Mouse (Mus musculus) heart, postnatal 0 days (tissue): ENCODE results near the gene Rcan1. TPM values are rescaled to one million over a fixed set of nuclear protein-coding genes. Genes with fewer than 3 reads are reported as not detected.

Experiments
- ATAC-seq: fragments of 200-750 bp; cut with Nextera tagmentation; 2 replicates; pipeline ENCODE4 v1.8.0; 2017; ENCODE audit warnings: low read depth, moderate number of reproducible peaks, moderate library complexity; ENCODE audit not compliant: insufficient read depth
- DNase-seq: peaks from one replicate; pipeline ENCODE4 v3.0.0-alpha.2; 2016; ENCODE audit warnings: low spot score
- H3K27ac ChIP-seq: fragments of 300-500 bp; sonication (generic); 2 replicates; pipeline ENCODE4 v1.5.1; 2014; ENCODE audit warnings: low read depth, mild to moderate bottlenecking
- H3K27me3 ChIP-seq: fragments of 300-500 bp; sonication (generic); 2 replicates; pipeline ENCODE4 v1.6.1; 2014; ENCODE audit warnings: low read length, mixed read lengths; ENCODE audit not compliant: control insufficient read depth, insufficient read depth
- H3K36me3 ChIP-seq: fragments of 300-500 bp; sonication (generic); replicated peaks from 2 replicates; pipeline ENCODE4 v1.6.1; 2014; ENCODE audit warnings: low read length, mixed read lengths; ENCODE audit not compliant: control insufficient read depth, insufficient read depth
- H3K4me1 ChIP-seq: fragments of 300-500 bp; sonication (generic); 2 replicates; pipeline ENCODE4 v1.6.1; 2014; ENCODE audit warnings: antibody characterized with exemption; ENCODE audit not compliant: control insufficient read depth, insufficient read depth
- H3K4me2 ChIP-seq: fragments of 300-500 bp; sonication (generic); 2 replicates; pipeline ENCODE4 v1.6.1; 2014; ENCODE audit warnings: low read depth, mild to moderate bottlenecking, low read length, moderate library complexity
- H3K4me3 ChIP-seq: fragments of 300-500 bp; sonication (generic); 2 replicates; pipeline ENCODE4 v1.5.1; 2014; ENCODE audit warnings: low read depth, low read length
- H3K9ac ChIP-seq: fragments of 300-500 bp; sonication (generic); replicated peaks from 2 replicates; pipeline ENCODE4 v1.6.1; 2014; ENCODE audit warnings: low read depth, low read length, mixed read lengths
- H3K9me3 ChIP-seq: fragments of 300-500 bp; sonication (generic); replicated peaks from 2 replicates; pipeline ENCODE4 v1.6.1; 2016; ENCODE audit warnings: low read length; ENCODE audit not compliant: control insufficient read depth
- CTCF ChIP-seq: IDR thresholded peaks from 2 replicates; pipeline ENCODE4 v1.5.1; 2016; ENCODE audit warnings: antibody characterized with exemption, control low read depth, low read depth
- EP300 ChIP-seq: IDR thresholded peaks from 2 replicates; pipeline ENCODE4 v1.6.1; 2016; ENCODE audit warnings: antibody characterized with exemption, low read depth
- WGBS: fragments of 180-500 bp; shearing (Covaris S2); extraction: QIAGEN DNeasy Blood & Tissue Kit; methylation state at CpG from one replicate; pipeline ENCODE4 v1.1.7; 2014; 5-methylcytosine and 5-hydroxymethylcytosine counted together
- polyA plus RNA-seq: library from polyadenylated mRNA; unstranded; fragments of >200 nt; fragmentation: Nextera tagmentation; extraction: Ambion mirVana; gene quantifications from 2 replicates; pipeline ENCODE4 v1.2.1, GENCODE M21; 2015
- total RNA-seq: library from RNA; depleted of rRNA; stranded (reverse); fragments of >200 nt; gene quantifications from 2 replicates; pipeline ENCODE4 v1.2.3, GENCODE M21; 2014; ENCODE audit warnings: low replicate concordance

The Rcan1 gene
- total and polyA plus RNA-seq, 2 experiments from 2014 or later: 64.6 to 83.7 TPM

DNA sequence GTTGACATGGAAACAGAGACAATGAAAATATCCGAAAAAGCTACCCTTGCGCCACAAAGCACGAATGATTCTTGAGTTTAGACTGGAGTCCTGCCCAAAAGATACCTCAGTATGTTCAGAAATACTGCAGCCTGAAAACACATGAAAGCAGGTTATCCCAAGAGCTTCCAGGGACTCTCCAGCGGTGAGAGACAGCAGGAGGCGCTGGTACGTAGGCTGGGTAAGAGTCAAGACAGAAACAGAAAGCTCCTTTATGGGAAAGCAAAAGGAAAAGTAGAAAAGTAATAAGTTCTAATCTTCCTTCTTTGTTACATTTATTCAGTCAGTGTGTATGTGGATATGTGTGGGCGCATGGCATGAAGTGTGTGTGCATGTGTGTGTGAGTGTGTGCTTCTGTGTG, 16.7 kb downstream of the Rcan1 start:
- 90% methylated on average over 7 of the region's 7 CpGs for WGBS

DNA sequence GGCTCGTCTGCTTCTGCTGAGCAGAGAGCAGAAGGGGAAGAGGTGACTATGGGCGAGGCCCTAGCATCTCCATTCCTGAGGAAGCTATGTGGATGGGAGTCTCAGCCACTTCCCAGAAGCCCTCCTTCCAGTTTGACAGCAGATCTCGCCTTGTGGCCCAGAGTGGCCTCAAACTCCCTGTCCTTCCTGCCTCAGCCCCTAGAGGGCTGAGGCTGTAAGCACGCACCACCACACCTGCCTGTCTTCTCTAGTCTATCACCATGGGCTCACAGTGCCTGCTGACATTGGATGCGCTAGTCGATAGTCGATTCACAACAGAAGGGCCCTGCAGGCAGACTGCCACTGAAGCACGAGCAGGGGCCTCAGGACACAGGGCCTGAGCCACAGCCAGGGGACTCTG, 18.1 kb downstream of the Rcan1 start:
- Histone ChIP-seq H3K27me3 (peaks cover 4% of the 10 kb centered on the region), H3K4me1 (peaks cover 11% of the 10 kb centered on the region; the same call in 1 of the 2 replicates), H3K9ac (no peak overlapping the region), H3K36me3 (0 out of 2 replicates have a peak, but pooled peaks cover 12% of the 10 kb centered on the region), H3K9me3 (no peaks in the 10 kb centered on the region), H3K4me3 (no peak overlapping the region), H3K27ac (no peak overlapping the region), H3K4me2 (no peak overlapping the region)
- no peak for ATAC-seq
- no peak for DNase-seq
- 69% methylated on average over 8 of the region's 8 CpGs for WGBS
- peak; percentile 33; the same call in 1 of the 2 replicates for TF ChIP-seq CTCF
- no peak for TF ChIP-seq EP300

More for the DNA sequence above, 16.7 kb downstream of the Rcan1 start:
- DNase-seq (no peak), ATAC-seq (no peak)
- Histone ChIP-seq H3K9me3 (no peaks in the 10 kb centered on the region), H3K4me1 (peaks cover 11% of the 10 kb centered on the region; the same call in 1 of the 2 replicates), H3K36me3 (0 out of 2 replicates have a peak, but pooled peaks cover 12% of the 10 kb centered on the region), H3K4me3 (no peak overlapping the region), H3K4me2 (no peak overlapping the region), H3K9ac (no peak overlapping the region), H3K27ac (no peak overlapping the region), H3K27me3 (peaks cover 4% of the 10 kb centered on the region)
- TF ChIP-seq EP300 (no peak), CTCF (peak; percentile 14; the same call in 1 of the 2 replicates)

DNA sequence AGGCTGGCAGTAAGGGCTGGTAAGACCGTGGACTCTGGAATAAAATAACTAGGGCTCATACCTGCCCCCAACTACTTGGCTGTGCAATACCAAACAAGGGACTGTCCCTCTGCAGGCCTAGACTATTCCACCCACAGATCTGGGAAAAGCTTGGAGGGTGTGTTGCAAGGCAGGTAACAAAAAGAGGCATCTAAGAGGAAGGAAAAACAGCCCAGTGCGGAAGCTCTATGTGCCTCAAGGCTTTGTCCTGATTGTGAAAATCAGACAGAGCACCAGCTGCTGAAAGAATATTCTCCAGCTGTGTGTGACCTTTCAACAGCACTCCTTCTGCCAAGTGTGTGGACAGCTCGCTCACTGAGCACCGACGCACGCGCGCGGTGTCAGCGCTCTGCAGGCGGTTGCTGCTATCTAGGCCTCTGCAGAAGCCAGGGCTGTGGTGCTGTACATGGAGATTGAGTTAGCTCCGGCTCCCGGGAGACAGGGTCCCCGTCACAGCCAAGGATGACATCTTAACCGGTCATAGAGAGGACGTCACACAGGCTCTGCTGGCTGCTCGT, 19.1 kb downstream of the Rcan1 start:
- TF ChIP-seq CTCF: no peak
- TF ChIP-seq EP300: no peak
- Histone ChIP-seq H3K4me3 (no peak overlapping the region), H3K36me3 (0 out of 2 replicates have a peak, but pooled peaks cover 12% of the 10 kb centered on the region), H3K9me3 (no peaks in the 10 kb centered on the region), H3K27me3 (peaks cover 4% of the 10 kb centered on the region), H3K4me2 (no peak overlapping the region), H3K9ac (no peak overlapping the region), H3K4me1 (peaks cover 11% of the 10 kb centered on the region; the same call in 1 of the 2 replicates), H3K27ac (peak overlapping the region; percentile 51)
- DNase-seq (peak; percentile 79), ATAC-seq (peak; percentile 88)
- 35% methylated on average over 17 of the region's 17 CpGs for WGBS

DNA sequence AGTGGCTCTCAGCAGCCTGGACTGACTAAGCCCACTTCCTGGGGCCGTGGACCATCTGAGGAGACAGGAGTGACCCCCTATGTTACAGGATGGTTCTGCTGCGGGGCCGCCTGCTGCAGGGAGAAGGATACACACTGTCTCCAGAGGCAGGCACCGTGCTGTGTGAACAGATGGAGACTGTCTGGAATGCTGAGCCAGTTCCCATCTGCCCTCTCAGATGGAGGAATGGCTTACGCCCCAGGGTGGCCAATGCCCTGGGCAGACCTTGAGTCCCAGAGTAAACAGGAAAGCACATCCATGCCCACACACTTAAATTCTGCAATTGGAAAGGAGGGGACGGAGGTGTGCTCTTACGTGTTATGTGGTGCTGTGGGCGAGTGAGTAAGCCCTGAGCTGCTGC, 20.3 kb downstream of the Rcan1 start:
- H3K4me1 ChIP-seq: peaks cover 11% of the 10 kb centered on the region; the same call in 1 of the 2 replicates
- H3K4me3 ChIP-seq: no peak overlapping the region
- H3K27ac ChIP-seq: no peak overlapping the region
- 94% methylated on average over 8 of the region's 8 CpGs for WGBS
- TF ChIP-seq EP300: no peak
- no peak for TF ChIP-seq CTCF
- DNase-seq: no peak
- H3K27me3 ChIP-seq: peaks cover 4% of the 10 kb centered on the region
- 0 out of 2 replicates have a peak, but pooled peaks cover 12% of the 10 kb centered on the region for H3K36me3 ChIP-seq
- ATAC-seq: no peak
- no peak overlapping the region for H3K4me2 ChIP-seq
- no peak overlapping the region for H3K9ac ChIP-seq
- no peaks in the 10 kb centered on the region for H3K9me3 ChIP-seq

DNA sequence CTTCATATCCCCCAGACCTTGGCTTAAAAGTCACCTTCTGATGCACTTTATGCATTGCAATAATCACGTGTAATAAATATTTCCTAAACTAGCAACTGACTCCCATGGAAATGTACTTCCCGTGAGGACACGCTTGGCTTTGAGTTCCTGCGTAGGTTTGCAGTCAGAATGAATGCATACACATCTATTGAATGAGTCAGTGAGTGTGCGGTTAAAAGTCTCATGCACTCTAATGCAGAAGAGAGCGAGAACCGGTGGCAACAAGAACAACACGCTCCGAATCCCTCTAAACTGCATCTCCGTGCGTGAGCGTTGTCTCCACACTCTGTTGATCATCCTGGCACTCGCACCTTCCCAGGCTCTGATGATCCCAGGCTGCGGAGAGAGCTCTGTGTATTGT, 21.6 kb downstream of the Rcan1 start:
- H3K27me3 ChIP-seq: peaks cover 4% of the 10 kb centered on the region

More for the DNA sequence above, 21.6 kb downstream of the Rcan1 start:
- no peak for ATAC-seq
- WGBS: 96% methylated on average over 14 of the region's 14 CpGs
- TF ChIP-seq CTCF (no peak), EP300 (no peak)
- no peak for DNase-seq
- Histone ChIP-seq H3K9ac (no peak overlapping the region), H3K9me3 (no peaks in the 10 kb centered on the region), H3K4me1 (peaks cover 22% of the 10 kb centered on the region; the same call in 1 of the 2 replicates), H3K36me3 (0 out of 2 replicates have a peak, but pooled peaks cover 12% of the 10 kb centered on the region), H3K4me3 (no peak overlapping the region), H3K4me2 (no peak overlapping the region), H3K27ac (no peak overlapping the region)
